ENCODE assay signal across 10 mouse cellular contexts in genomic region chr10:122614720-122615119, GRCm38 (mm10).
DNase-seq lines count a peak whose midpoint lies in the region; ATAC-seq and TF ChIP-seq lines count a peak whose summit lies in the region.
"Had no signal": no experiment of that assay in that cellular context is flagged by ENCODE, and none has a peak within 500 bp of the region (broad histone marks: within the 10 kb centered on the region; RNA-seq: fewer than 3 reads in every experiment).

No protein-coding gene starts in this region.

- H3K36me3 ChIP-seq in lung, postnatal 0 days (ENCODE audit: insufficient read depth, low read length), result no peaks in the 10 kb centered on the region

- no peak overlapping the region for H3K4me2 ChIP-seq in lung, postnatal 0 days (replicated peaks; ENCODE audit: low read depth, low read length)

- H3K27ac ChIP-seq in lung, postnatal 0 days (ENCODE audit: low read length), result no peak overlapping the region

- 18% methylated on average over 3 of the region's 3 CpGs for WGBS in lung, postnatal 0 days

- ATAC-seq in common myeloid progenitor, adult 5-6 weeks (replicated peaks; ENCODE audit: low read depth, poor library complexity, severe bottlenecking), result peak; percentile 72
- ATAC-seq in lung, postnatal 0 days, result peak; percentile 40; the same call in 1 of the 2 replicates
- ATAC-seq: intestine, postnatal 0 days had no signal

- no peak overlapping the region for H3K4me3 ChIP-seq in lung, postnatal 0 days (ENCODE audit: low read depth, low read length)

- TF ChIP-seq CTCF in lung, postnatal 0 days (IDR thresholded peaks at IDR 0.05), result no peak

- TF ChIP-seq EP300 in lung, postnatal 0 days (IDR thresholded peaks at IDR 0.05), result no peak

- no peaks in the 10 kb centered on the region for H3K9me3 ChIP-seq in lung, postnatal 0 days (ENCODE audit: low read length)

- H3K27me3 ChIP-seq in lung, postnatal 0 days (replicated peaks; ENCODE audit: insufficient read depth, low read length), result no peaks in the 10 kb centered on the region

- intact Hi-C loops in left cerebral cortex, postnatal 10 days (cut with DNase I), result no loop called here

- DNase-seq in heart, postnatal 4 days, result peak; percentile 5
- DNase-seq in heart, adult 11 months, result no peak
- DNase-seq in 416B (ENCODE audit: low read depth), result peak; percentile 28
- peak; percentile 55 for DNase-seq in lung, postnatal 0 days (ENCODE audit: low spot score)
- DNase-seq in urinary bladder, adult 2 months (ENCODE audit: low spot score), result no peak
- DNase-seq in left cerebral cortex, postnatal 10 days (ENCODE audit: extremely low spot score in 1 of 2, low spot score in 2 of 2), result no peak
- DNase-seq: cerebellum, adult 9-11 months; thymus, adult 2 months had no signal

- H3K9ac ChIP-seq in lung, postnatal 0 days (replicated peaks; ENCODE audit: low read depth), result no peak overlapping the region

- no peaks in the 10 kb centered on the region for H3K4me1 ChIP-seq in lung, postnatal 0 days (ENCODE audit: insufficient read depth, low read depth, low read length)

Comparison
In these comparisons a context has a peak if more than half of its experiments do, and no peak if none do; other contexts are left out.
1. DNase-seq: peak in heart, postnatal 4 days (single experiment), 416B (single experiment) and lung, postnatal 0 days (single experiment); none in heart, adult 11 months (single experiment), urinary bladder, adult 2 months (single experiment) and left cerebral cortex, postnatal 10 days (0 of 2).